Mouse (Mus musculus): Measurements from ENCODE around the gene Pip4k2a. TPM values are rescaled to one million over a fixed set of nuclear protein-coding genes. Genes with fewer than 3 reads are reported as not detected.

Gene Pip4k2a
- polyA plus RNA-seq, 2 experiments, result 15.2 to 16.6 TPM

- H3K9me3 ChIP-seq (ENCODE audit: control insufficient read depth, low read length), result no peaks in the 10 kb centered on the region
- no peaks in the 10 kb centered on the region for H3K27me3 ChIP-seq (ENCODE audit: control insufficient read depth, insufficient read depth, low read length)
- no peak overlapping the region for H3K9ac ChIP-seq (replicated peaks)
- no peak overlapping the region for H3K27ac ChIP-seq
- DNase-seq (ENCODE audit: low read depth in 3 of 3, low spot score in 3 of 3), result no peak
- no peak overlapping the region for H3K4me2 ChIP-seq (ENCODE audit: low read depth)
- TF ChIP-seq CTCF (IDR thresholded peaks at IDR 0.05; ENCODE audit: low read depth) (peak; percentile 43), EP300 (IDR thresholded peaks at IDR 0.05; ENCODE audit: low read depth) (no peak)
- no peak for ATAC-seq (ENCODE audit: insufficient read depth)
- 55% methylated on average over 7 of the region's 7 CpGs for WGBS (ENCODE audit: insufficient replicate concordance)
- peaks cover 0 to 6% of the 10 kb centered on the region in 2 experiments; a peak in 1 of 4 replicates for H3K4me1 ChIP-seq (replicated peaks; ENCODE audit: control insufficient read depth in 2 of 2, insufficient read depth in 2 of 2, low read length in 1 of 2)
- H3K36me3 ChIP-seq (replicated peaks; ENCODE audit: control insufficient read depth, insufficient read depth, low read depth), result no peaks in the 10 kb centered on the region
- no peak overlapping the region for H3K4me3 ChIP-seq (ENCODE audit: insufficient read depth in 1 of 2, low read depth in 2 of 2, low read length in 2 of 2)
Observed at GRCm38 (mm10) chr2:18819520-18819919, 178.4 kb downstream of the Pip4k2a start.

GRCm38 (mm10) chr2:18816036-18816435, 181.9 kb downstream of the Pip4k2a start:
- DNase-seq (ENCODE audit: low read depth in 3 of 3, low spot score in 3 of 3) (no peak), ATAC-seq (ENCODE audit: insufficient read depth) (no peak)
- no peak for TF ChIP-seq CTCF (IDR thresholded peaks at IDR 0.05; ENCODE audit: low read depth)
- Histone ChIP-seq H3K27ac (no peak overlapping the region), H3K27me3 (ENCODE audit: control insufficient read depth, insufficient read depth, low read length) (no peaks in the 10 kb centered on the region), H3K9me3 (ENCODE audit: control insufficient read depth, low read length) (no peaks in the 10 kb centered on the region), H3K4me1 (replicated peaks; ENCODE audit: control insufficient read depth in 2 of 2, insufficient read depth in 2 of 2, low read length in 1 of 2) (no peaks in the 10 kb centered on the region), H3K4me2 (ENCODE audit: low read depth) (no peak overlapping the region), H3K9ac (replicated peaks) (no peak overlapping the region), H3K4me3 (ENCODE audit: insufficient read depth in 1 of 2, low read depth in 2 of 2, low read length in 2 of 2) (no peak overlapping the region), H3K36me3 (replicated peaks; ENCODE audit: control insufficient read depth, insufficient read depth, low read depth) (no peaks in the 10 kb centered on the region)
- 68% methylated on average over 2 of the region's 2 CpGs for WGBS (ENCODE audit: insufficient replicate concordance)

- Histone ChIP-seq H3K9me3 (ENCODE audit: control insufficient read depth, low read length) (no peaks in the 10 kb centered on the region), H3K27me3 (ENCODE audit: control insufficient read depth, insufficient read depth, low read length) (no peaks in the 10 kb centered on the region), H3K4me3 (ENCODE audit: insufficient read depth in 1 of 2, low read depth in 2 of 2, low read length in 2 of 2) (no peak overlapping the region), H3K27ac (no peak overlapping the region), H3K9ac (replicated peaks) (no peak overlapping the region), H3K36me3 (replicated peaks; ENCODE audit: control insufficient read depth, insufficient read depth, low read depth) (no peaks in the 10 kb centered on the region), H3K4me2 (ENCODE audit: low read depth) (no peak overlapping the region), H3K4me1 (replicated peaks; ENCODE audit: control insufficient read depth in 2 of 2, insufficient read depth in 2 of 2, low read length in 1 of 2) (no peaks in the 10 kb centered on the region)
- WGBS (ENCODE audit: insufficient replicate concordance), result 59% methylated on average over 6 of the region's 6 CpGs
- no peak for TF ChIP-seq EP300 (IDR thresholded peaks at IDR 0.05; ENCODE audit: low read depth)
- TF ChIP-seq CTCF (IDR thresholded peaks at IDR 0.05; ENCODE audit: low read depth), result no peak
- DNase-seq (ENCODE audit: low read depth in 3 of 3, low spot score in 3 of 3) (no peak), ATAC-seq (ENCODE audit: insufficient read depth) (no peak)
Observed at GRCm38 (mm10) chr2:18815336-18815965, 182.5 kb downstream of the Pip4k2a start.

GRCm38 (mm10) chr2:18814447-18814804, 183.5 kb downstream of the Pip4k2a start:
- ATAC-seq (ENCODE audit: insufficient read depth), result no peak

GRCm38 (mm10) chr2:18813683-18814446, 184.1 kb downstream of the Pip4k2a start:
- no peak for ATAC-seq (ENCODE audit: insufficient read depth)
- no peaks in the 10 kb centered on the region for H3K36me3 ChIP-seq (replicated peaks; ENCODE audit: control insufficient read depth, insufficient read depth, low read depth)
- no peak overlapping the region for H3K27ac ChIP-seq
- TF ChIP-seq CTCF (IDR thresholded peaks at IDR 0.05; ENCODE audit: low read depth) (no peak), EP300 (IDR thresholded peaks at IDR 0.05; ENCODE audit: low read depth) (no peak)
- H3K4me2 ChIP-seq (ENCODE audit: low read depth), result no peak overlapping the region
- WGBS (ENCODE audit: insufficient replicate concordance), result 65% methylated on average over 11 of the region's 11 CpGs
- no peaks in the 10 kb centered on the region for H3K4me1 ChIP-seq (replicated peaks; ENCODE audit: control insufficient read depth in 2 of 2, insufficient read depth in 2 of 2, low read length in 1 of 2)
- no peaks in the 10 kb centered on the region for H3K9me3 ChIP-seq (ENCODE audit: control insufficient read depth, low read length)
- no peaks in the 10 kb centered on the region for H3K27me3 ChIP-seq (ENCODE audit: control insufficient read depth, insufficient read depth, low read length)
- no peak for DNase-seq (ENCODE audit: low read depth in 3 of 3, low spot score in 3 of 3)
- no peak overlapping the region for H3K9ac ChIP-seq (replicated peaks)
- no peak overlapping the region for H3K4me3 ChIP-seq (ENCODE audit: insufficient read depth in 1 of 2, low read depth in 2 of 2, low read length in 2 of 2)

More at GRCm38 (mm10) chr2:18814447-18814804, 183.5 kb downstream of the Pip4k2a start:
- H3K36me3 ChIP-seq (replicated peaks; ENCODE audit: control insufficient read depth, insufficient read depth, low read depth), result no peaks in the 10 kb centered on the region
- no peak overlapping the region for H3K4me2 ChIP-seq (ENCODE audit: low read depth)
- no peak overlapping the region for H3K9ac ChIP-seq (replicated peaks)
- no peak for TF ChIP-seq CTCF (IDR thresholded peaks at IDR 0.05; ENCODE audit: low read depth)
- TF ChIP-seq EP300 (IDR thresholded peaks at IDR 0.05; ENCODE audit: low read depth), result no peak
- no peaks in the 10 kb centered on the region for H3K4me1 ChIP-seq (replicated peaks; ENCODE audit: control insufficient read depth in 2 of 2, insufficient read depth in 2 of 2, low read length in 1 of 2)
- H3K27me3 ChIP-seq (ENCODE audit: control insufficient read depth, insufficient read depth, low read length), result no peaks in the 10 kb centered on the region
- no peak overlapping the region for H3K27ac ChIP-seq
- no peaks in the 10 kb centered on the region for H3K9me3 ChIP-seq (ENCODE audit: control insufficient read depth, low read length)
- H3K4me3 ChIP-seq (ENCODE audit: insufficient read depth in 1 of 2, low read depth in 2 of 2, low read length in 2 of 2), result no peak overlapping the region
- 55% methylated on average over 5 of the region's 5 CpGs for WGBS (ENCODE audit: insufficient replicate concordance)
- no peak for DNase-seq (ENCODE audit: low read depth in 3 of 3, low spot score in 3 of 3)

Measured in liver, embryonic 14.5 days (tissue).